Mouse (Mus musculus) heart, embryonic 12.5 days (tissue): ENCODE results near the gene Gm49395. TPM values are rescaled to one million over a fixed set of nuclear protein-coding genes. Genes with fewer than 3 reads are reported as not detected.

Experiments
- ATAC-seq: fragments of 200-750 bp; cut with Nextera tagmentation; 2 replicates; pipeline ENCODE4 v1.8.0; 2017; ENCODE audit warnings: moderate TSS enrichment, moderate library complexity; ENCODE audit not compliant: insufficient number of reproducible peaks, low FRiP score
- H3K27ac ChIP-seq: fragments of 300-500 bp; sonication (generic); 2 replicates; pipeline ENCODE4 v1.5.1; 2016; ENCODE audit warnings: mild to moderate bottlenecking, moderate library complexity; ENCODE audit not compliant: poor library complexity, severe bottlenecking
- H3K27me3 ChIP-seq: fragments of 300-500 bp; sonication (generic); replicated peaks from 2 replicates; pipeline ENCODE4 v1.6.1; 2016; ENCODE audit warnings: mild to moderate bottlenecking, moderate library complexity
- H3K36me3 ChIP-seq: fragments of 300-500 bp; sonication (generic); 2 replicates; pipeline ENCODE4 v1.6.1; 2016; ENCODE audit warnings: mild to moderate bottlenecking, moderate library complexity
- H3K4me1 ChIP-seq: fragments of 300-500 bp; sonication (generic); replicated peaks from 2 replicates; pipeline ENCODE4 v1.6.1; 2016; ENCODE audit warnings: mild to moderate bottlenecking
- H3K4me2 ChIP-seq: fragments of 300-500 bp; sonication (generic); 2 replicates; pipeline ENCODE4 v1.6.1; 2016; ENCODE audit warnings: mild to moderate bottlenecking, moderate library complexity
- H3K4me3 ChIP-seq: fragments of 300-500 bp; sonication (generic); 2 replicates; pipeline ENCODE4 v1.5.1; 2016; ENCODE audit warnings: mild to moderate bottlenecking
- H3K9ac ChIP-seq: fragments of 300-500 bp; sonication (generic); 2 replicates; pipeline ENCODE4 v1.6.1; 2016; ENCODE audit warnings: mild to moderate bottlenecking, moderate library complexity
- H3K9me3 ChIP-seq: fragments of 300-500 bp; sonication (generic); replicated peaks from 2 replicates; pipeline ENCODE4 v1.6.1; 2016; ENCODE audit warnings: mild to moderate bottlenecking, moderate library complexity
- WGBS: fragments of 180-500 bp; shearing (Covaris S2); methylation state at CpG from one replicate; pipeline ENCODE4 v1.1.7; 2016; 5-methylcytosine and 5-hydroxymethylcytosine counted together
- polyA plus RNA-seq: library from polyadenylated mRNA; unstranded; fragments of >200 nt; fragmentation: Nextera tagmentation; extraction: Ambion mirVana; gene quantifications from 2 replicates; pipeline ENCODE4 v1.2.1, GENCODE M21; 2016

The Gm49395 gene
- polyA plus RNA-seq, 1 experiment from 2014 or later: 9.2 TPM

DNA sequence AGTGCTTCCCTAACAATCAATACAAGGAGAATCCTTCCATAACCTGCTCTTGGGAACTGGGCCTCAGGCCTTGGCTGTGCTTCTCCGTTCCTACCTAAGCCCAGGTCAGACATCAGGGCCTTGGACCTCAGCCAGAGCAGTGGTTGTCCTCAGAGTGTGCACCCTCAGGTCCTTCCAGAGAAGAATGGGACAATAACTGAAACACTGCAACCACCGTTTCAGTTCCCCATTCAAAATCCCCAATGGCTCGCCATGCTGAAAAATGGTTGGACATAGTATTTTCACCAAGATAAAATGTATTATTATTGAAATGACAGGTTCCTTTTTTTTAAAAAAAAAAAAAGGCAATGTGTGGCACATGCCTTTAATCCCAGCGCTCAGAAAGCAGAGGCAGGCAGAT is 81.0 kb downstream of the Gm49395 start:
- ATAC-seq: no peak
- Histone ChIP-seq H3K36me3 (no peaks in the 10 kb centered on the region), H3K27ac (peak overlapping the region; percentile 89), H3K27me3 (no peaks in the 10 kb centered on the region), H3K4me1 (peaks cover 60% of the 10 kb centered on the region), H3K4me2 (no peak overlapping the region), H3K4me3 (no peak overlapping the region), H3K9ac (no peak overlapping the region), H3K9me3 (no peaks in the 10 kb centered on the region)
- 82% methylated on average over 4 of the region's 4 CpGs for WGBS

- H3K9ac ChIP-seq: no peak overlapping the region
- 87% methylated on average over 9 of the region's 9 CpGs for WGBS
Measured at GRCm38 (mm10) chr13:115017545-115017944, 84.2 kb downstream of the Gm49395 start.

DNA sequence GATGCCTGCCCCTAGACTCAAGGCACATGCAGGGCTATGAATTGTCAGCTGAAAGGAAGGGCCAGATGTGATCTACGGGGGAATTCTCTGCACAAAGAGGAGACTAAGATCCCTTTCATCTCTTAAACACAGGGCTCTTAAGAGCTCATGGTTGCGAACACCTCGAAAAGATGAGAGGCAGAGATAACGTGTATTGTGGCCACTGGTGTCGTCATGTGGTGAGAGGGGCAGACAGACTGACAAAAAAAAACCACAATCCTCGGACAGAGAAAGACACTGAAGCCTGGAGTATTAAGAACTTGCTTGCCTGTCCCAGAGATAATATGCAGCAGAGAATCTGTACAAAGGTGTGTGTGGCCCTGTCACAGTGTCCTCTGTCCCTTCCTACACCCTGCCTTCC is 90.2 kb downstream of the Gm49395 start:
- WGBS: 40% methylated on average over 6 of the region's 6 CpGs
- Histone ChIP-seq H3K4me3 (no peak overlapping the region), H3K27ac (no peak overlapping the region), H3K9ac (no peak overlapping the region), H3K4me2 (no peak overlapping the region), H3K9me3 (no peaks in the 10 kb centered on the region), H3K4me1 (peaks cover 37% of the 10 kb centered on the region), H3K27me3 (no peaks in the 10 kb centered on the region), H3K36me3 (peaks cover 18% of the 10 kb centered on the region; the same call in 1 of the 2 replicates)
- no peak for ATAC-seq

More at GRCm38 (mm10) chr13:115017545-115017944, 84.2 kb downstream of the Gm49395 start:
- ATAC-seq: no peak
- Histone ChIP-seq H3K27me3 (no peaks in the 10 kb centered on the region), H3K4me3 (no peak overlapping the region), H3K4me1 (peaks cover 69% of the 10 kb centered on the region), H3K9me3 (no peaks in the 10 kb centered on the region), H3K27ac (no peak overlapping the region), H3K36me3 (0 out of 2 replicates have a peak, but pooled peaks cover 4% of the 10 kb centered on the region), H3K4me2 (no peak overlapping the region)

GRCm38 (mm10) chr13:115006213-115006835 is 95.4 kb downstream of the Gm49395 start:
- peaks cover 38% of the 10 kb centered on the region for H3K4me1 ChIP-seq
- H3K27ac ChIP-seq: peak overlapping the region; percentile 90
- no peak overlapping the region for H3K4me3 ChIP-seq
- 55% methylated on average over 9 of the region's 9 CpGs for WGBS
- no peaks in the 10 kb centered on the region for H3K27me3 ChIP-seq
- peaks cover 14% of the 10 kb centered on the region; the same call in 1 of the 2 replicates for H3K36me3 ChIP-seq
- peak overlapping the region; percentile 48; the same call in 1 of the 2 replicates for H3K9ac ChIP-seq
- H3K9me3 ChIP-seq: no peaks in the 10 kb centered on the region
- H3K4me2 ChIP-seq: no peak overlapping the region
- ATAC-seq: no peak

GRCm38 (mm10) chr13:115005342-115005741 is 96.4 kb downstream of the Gm49395 start:
- Histone ChIP-seq H3K4me1 (peaks cover 38% of the 10 kb centered on the region), H3K36me3 (peaks cover 13% of the 10 kb centered on the region), H3K27ac (peak overlapping the region; percentile 90), H3K9me3 (no peaks in the 10 kb centered on the region), H3K4me2 (peak overlapping the region; percentile 28; the same call in 1 of the 2 replicates), H3K27me3 (no peaks in the 10 kb centered on the region), H3K9ac (no peak overlapping the region), H3K4me3 (no peak overlapping the region)
- 10% methylated on average over 6 of the region's 6 CpGs for WGBS
- ATAC-seq: peak; percentile 59

DNA sequence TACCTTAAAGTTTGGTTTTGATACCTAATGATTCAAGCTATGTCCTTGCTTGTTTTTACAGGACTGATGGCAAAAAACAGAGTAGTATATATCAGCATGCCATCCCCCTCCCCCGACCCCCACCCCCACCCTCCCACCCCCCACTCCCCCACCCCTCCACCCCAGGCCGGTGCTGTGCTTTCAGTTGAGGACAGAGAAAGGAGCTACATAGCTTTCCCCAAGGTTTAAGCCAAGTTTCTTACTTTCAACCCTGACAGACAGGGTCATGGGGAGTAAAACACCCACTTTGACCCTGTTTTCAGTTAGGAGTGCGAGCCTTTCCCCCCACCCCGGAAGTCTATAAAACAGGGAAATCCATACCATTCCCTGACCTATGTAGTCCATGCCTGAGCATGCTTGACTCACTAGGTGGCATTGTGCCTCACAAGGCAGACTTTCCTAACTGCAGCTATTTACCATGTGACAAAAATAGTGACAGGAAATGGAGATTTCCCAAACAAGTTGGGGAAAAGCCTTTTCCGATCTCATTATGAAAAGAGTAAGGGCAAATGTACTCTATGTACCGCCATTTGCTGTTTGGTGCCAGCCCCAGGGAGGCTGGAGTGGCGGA is 98.2 kb downstream of the Gm49395 start:
- H3K4me2 ChIP-seq: peak overlapping the region; percentile 13; the same call in 1 of the 2 replicates
- peaks cover 38% of the 10 kb centered on the region for H3K4me1 ChIP-seq
- peaks cover 14% of the 10 kb centered on the region for H3K36me3 ChIP-seq
- H3K9ac ChIP-seq: peak overlapping the region; percentile 12; the same call in 1 of the 2 replicates
- ATAC-seq: 0 out of 2 replicates have a peak, but pooled peaks have one; percentile 36
- no peak overlapping the region for H3K27ac ChIP-seq
- 25% methylated on average over 7 of the region's 7 CpGs for WGBS
- H3K9me3 ChIP-seq: peaks cover 3% of the 10 kb centered on the region; the same call in 1 of the 2 replicates
- H3K27me3 ChIP-seq: no peaks in the 10 kb centered on the region
- H3K4me3 ChIP-seq: no peak overlapping the region

GRCm38 (mm10) chr13:115002837-115003236 is 98.9 kb downstream of the Gm49395 start:
- ATAC-seq: no peak
- H3K9me3 ChIP-seq: peaks cover 3% of the 10 kb centered on the region; the same call in 1 of the 2 replicates
- WGBS: 61% methylated on average over 3 of the region's 3 CpGs
- peak overlapping the region; percentile 12; the same call in 1 of the 2 replicates for H3K27ac ChIP-seq
- H3K27me3 ChIP-seq: no peaks in the 10 kb centered on the region
- H3K36me3 ChIP-seq: peaks cover 15% of the 10 kb centered on the region
- H3K9ac ChIP-seq: no peak overlapping the region
- H3K4me2 ChIP-seq: no peak overlapping the region
- no peak overlapping the region for H3K4me3 ChIP-seq
- H3K4me1 ChIP-seq: peaks cover 38% of the 10 kb centered on the region

DNA sequence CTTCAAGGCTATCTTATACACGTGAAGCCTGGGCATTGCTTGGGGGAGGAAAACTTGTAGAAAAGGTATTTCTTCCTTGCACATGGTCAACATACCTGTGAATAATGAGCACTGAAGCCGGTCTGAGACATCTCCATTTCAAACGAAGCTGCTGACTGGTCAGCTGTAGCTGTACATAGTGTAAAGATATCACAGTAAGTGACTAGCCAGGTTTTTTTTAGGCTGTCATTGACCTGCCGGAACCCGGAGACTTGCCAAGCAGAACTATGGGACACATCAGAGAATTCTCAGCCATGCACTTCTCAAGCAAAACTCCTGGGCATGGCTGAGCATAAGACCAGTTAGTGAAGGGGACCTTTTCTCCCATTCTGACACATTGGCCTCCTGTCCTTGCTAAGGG is 99.6 kb downstream of the Gm49395 start:
- Histone ChIP-seq H3K36me3 (peaks cover 19% of the 10 kb centered on the region), H3K4me2 (no peak overlapping the region), H3K27me3 (no peaks in the 10 kb centered on the region), H3K4me3 (no peak overlapping the region), H3K4me1 (peaks cover 38% of the 10 kb centered on the region), H3K27ac (peak overlapping the region; percentile 12), H3K9me3 (peaks cover 3% of the 10 kb centered on the region; the same call in 1 of the 2 replicates), H3K9ac (no peak overlapping the region)
- 37% methylated on average over 5 of the region's 5 CpGs for WGBS
- no peak for ATAC-seq

DNA sequence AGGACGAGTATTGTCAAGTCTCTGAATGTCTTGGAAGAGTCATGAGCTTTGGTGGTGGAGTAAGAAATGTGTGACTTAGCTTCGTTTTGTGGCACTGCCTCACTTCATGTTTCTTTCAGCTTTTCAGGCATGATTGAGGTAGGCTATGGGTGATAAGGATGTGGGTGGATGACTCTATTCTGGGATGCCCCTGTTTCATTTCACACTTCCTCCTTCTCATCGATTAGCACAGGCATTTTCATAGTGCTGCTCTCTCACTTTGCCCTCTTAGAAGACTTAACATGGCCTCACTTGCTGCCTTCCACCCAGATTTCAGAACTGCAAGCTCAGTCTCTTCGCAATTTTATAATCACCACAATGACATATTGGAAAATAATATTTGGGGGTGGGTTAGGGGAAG is 102.1 kb downstream of the Gm49395 start:
- Histone ChIP-seq H3K4me1 (peaks cover 22% of the 10 kb centered on the region), H3K9me3 (peaks cover 3% of the 10 kb centered on the region; the same call in 1 of the 2 replicates), H3K9ac (no peak overlapping the region), H3K4me3 (no peak overlapping the region), H3K36me3 (peaks cover 25% of the 10 kb centered on the region), H3K27ac (no peak overlapping the region), H3K27me3 (no peaks in the 10 kb centered on the region), H3K4me2 (no peak overlapping the region)
- WGBS: 80% methylated on average over 4 of the region's 4 CpGs
- no peak for ATAC-seq

DNA sequence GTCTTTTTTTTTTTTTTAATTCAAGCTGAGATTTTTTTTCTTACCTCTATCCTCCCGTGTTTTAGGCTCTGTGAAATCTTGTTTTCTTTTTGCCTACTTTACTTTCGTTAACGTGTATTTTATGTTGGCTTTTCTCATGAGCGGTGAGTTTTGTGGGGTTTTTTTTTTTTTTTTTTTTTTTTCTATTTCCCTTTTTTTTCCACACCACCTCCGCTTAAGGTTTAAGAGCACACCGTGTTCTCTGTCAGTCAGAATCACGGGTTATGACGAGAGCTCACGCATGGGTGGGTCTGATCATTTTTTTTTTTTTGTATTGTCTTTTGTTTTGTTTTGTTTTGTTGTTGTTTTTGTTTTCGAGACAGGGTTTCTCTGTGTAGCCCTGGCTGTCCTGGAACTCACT is 103.6 kb downstream of the Gm49395 start:
- H3K4me3 ChIP-seq: no peak overlapping the region
- no peaks in the 10 kb centered on the region for H3K27me3 ChIP-seq
- no peak for ATAC-seq
- peaks cover 14% of the 10 kb centered on the region for H3K4me1 ChIP-seq
- no peak overlapping the region for H3K27ac ChIP-seq
- no peak overlapping the region for H3K4me2 ChIP-seq
- H3K9me3 ChIP-seq: peaks cover 3% of the 10 kb centered on the region; the same call in 1 of the 2 replicates
- WGBS: 89% methylated on average over 10 of the region's 10 CpGs
- H3K9ac ChIP-seq: no peak overlapping the region
- peaks cover 35% of the 10 kb centered on the region for H3K36me3 ChIP-seq

DNA sequence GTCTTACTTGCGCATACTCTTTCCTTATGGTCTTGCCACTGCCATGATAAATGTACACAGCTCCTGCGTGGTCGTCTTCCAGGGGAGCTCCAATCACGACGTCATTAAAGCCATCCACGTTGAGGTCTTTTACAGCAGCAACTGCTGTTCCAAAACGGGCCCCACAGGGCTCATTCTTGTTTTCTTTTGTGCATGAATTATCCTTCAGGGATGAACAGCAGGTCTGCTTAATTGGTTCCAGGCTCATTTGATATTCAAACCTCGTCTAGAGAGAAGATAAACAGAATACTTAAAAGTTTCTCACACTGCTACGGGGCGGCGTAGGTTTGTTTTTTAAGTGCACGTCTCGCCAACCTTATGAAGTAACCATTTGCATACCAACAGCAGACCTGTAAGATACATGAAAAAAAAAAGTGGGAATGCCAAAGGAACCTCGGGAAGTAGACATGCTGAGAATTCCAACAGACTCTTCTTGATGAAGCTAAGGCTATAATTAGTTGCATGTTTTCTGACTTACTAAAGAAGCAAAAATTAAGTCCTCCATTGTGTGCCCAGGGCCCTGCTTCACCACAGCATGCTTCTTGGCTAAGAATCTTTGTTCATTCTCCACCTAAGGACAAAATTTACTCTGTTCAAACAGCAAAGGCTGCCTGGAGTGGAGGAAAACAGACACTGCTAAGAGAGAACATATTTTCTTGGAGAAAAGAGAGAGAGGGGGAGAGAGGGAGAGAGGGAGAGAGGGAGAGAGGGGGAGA is 109.3 kb downstream of the Gm49395 start:
- WGBS: 64% methylated on average over 14 of the region's 14 CpGs
- Histone ChIP-seq H3K36me3 (peaks cover 49% of the 10 kb centered on the region), H3K27ac (no peak overlapping the region)

More for the DNA sequence above, 109.3 kb downstream of the Gm49395 start:
- peaks cover 13% of the 10 kb centered on the region for H3K4me1 ChIP-seq
- H3K9me3 ChIP-seq: no peaks in the 10 kb centered on the region
- no peak overlapping the region for H3K4me3 ChIP-seq
- no peaks in the 10 kb centered on the region for H3K27me3 ChIP-seq
- no peak for ATAC-seq
- no peak overlapping the region for H3K4me2 ChIP-seq
- H3K9ac ChIP-seq: no peak overlapping the region
